Mouse (Mus musculus) MN1 (cell line): ENCODE data around the gene Cd9.

Experiments used
- DNase-seq: peaks from one replicate; pipeline ENCODE4 v3.0.0-alpha.2; 2016; ENCODE audit warnings: low spot score

The Cd9 gene

GRCm38 (mm10) chr6:125473939-125474338 is 20.7 kb downstream of the Cd9 start:
- DNase-seq: peak; percentile 48

- peak; percentile 81 for DNase-seq
Measured at GRCm38 (mm10) chr6:125473321-125473721, 21.3 kb downstream of the Cd9 start.

- no peak for DNase-seq
Measured at GRCm38 (mm10) chr6:125471921-125472320, 22.7 kb downstream of the Cd9 start.

- no peak for DNase-seq
Measured at GRCm38 (mm10) chr6:125471326-125471725, 23.3 kb downstream of the Cd9 start.

GRCm38 (mm10) chr6:125470616-125471015 is 24.0 kb downstream of the Cd9 start:
- no peak for DNase-seq

GRCm38 (mm10) chr6:125469222-125469621 is 25.4 kb downstream of the Cd9 start:
- DNase-seq: peak; percentile 6

GRCm38 (mm10) chr6:125468179-125468960 is 26.2 kb downstream of the Cd9 start:
- peak; percentile 7 for DNase-seq

GRCm38 (mm10) chr6:125467301-125467715 is 27.3 kb downstream of the Cd9 start:
- peak; percentile 57 for DNase-seq

GRCm38 (mm10) chr6:125462312-125462711 is 32.3 kb downstream of the Cd9 start:
- DNase-seq: peak; percentile 7

GRCm38 (mm10) chr6:125461788-125462187 is 32.8 kb downstream of the Cd9 start:
- DNase-seq: no peak

GRCm38 (mm10) chr6:125461325-125461724 is 33.3 kb downstream of the Cd9 start:
- DNase-seq: peak; percentile 36

GRCm38 (mm10) chr6:125460589-125460988 is 34.0 kb downstream of the Cd9 start:
- peak; percentile 13 for DNase-seq

GRCm38 (mm10) chr6:125459903-125460302 is 34.7 kb downstream of the Cd9 start:
- peak; percentile 5 for DNase-seq

GRCm38 (mm10) chr6:125455806-125456520 is 38.6 kb downstream of the Cd9 start:
- peak; percentile 24 for DNase-seq

GRCm38 (mm10) chr6:125454731-125455130 is 39.9 kb downstream of the Cd9 start:
- peak; percentile 6 for DNase-seq

- no peak for DNase-seq
Measured at GRCm38 (mm10) chr6:125454299-125454698, 40.3 kb downstream of the Cd9 start.

- no peak for DNase-seq
Measured at GRCm38 (mm10) chr6:125447660-125448059, 46.9 kb downstream of the Cd9 start.

- DNase-seq: no peak
Measured at GRCm38 (mm10) chr6:125447205-125447604, 47.4 kb downstream of the Cd9 start.

GRCm38 (mm10) chr6:125445381-125445780 is 49.2 kb downstream of the Cd9 start:
- DNase-seq: no peak

- no peak for DNase-seq
Measured at GRCm38 (mm10) chr6:125442591-125442990, 52.0 kb downstream of the Cd9 start.

GRCm38 (mm10) chr6:125436753-125437152 is 57.8 kb downstream of the Cd9 start:
- no peak for DNase-seq

- peak; percentile 22 for DNase-seq
Measured at GRCm38 (mm10) chr6:125434735-125435518, 59.7 kb downstream of the Cd9 start.
